Mouse (Mus musculus) heart, adult 18-20 months (tissue): ENCODE measurements around the gene Clic3. TPM values are rescaled to one million over a fixed set of nuclear protein-coding genes. Genes with fewer than 3 reads are reported as not detected.
A peak's percentile ranks its signal among the peaks of the same experiment; 100 is the strongest.

Source experiments
- DNase-seq, 2 experiments: peaks; one replicate each; pipeline ENCODE4 v3.0.0; 2021 to 2022; ENCODE audit warnings: mixed read lengths in 1 of 2
- total RNA-seq, 2 experiments: library from RNA; stranded (reverse); gene quantifications; 2 replicates each; pipeline ENCODE4 v1.2.3; 2021

Clic3 gene
- total RNA-seq, 2 experiments from 2014 or later = 0.82 to 1.7 TPM

DNA sequence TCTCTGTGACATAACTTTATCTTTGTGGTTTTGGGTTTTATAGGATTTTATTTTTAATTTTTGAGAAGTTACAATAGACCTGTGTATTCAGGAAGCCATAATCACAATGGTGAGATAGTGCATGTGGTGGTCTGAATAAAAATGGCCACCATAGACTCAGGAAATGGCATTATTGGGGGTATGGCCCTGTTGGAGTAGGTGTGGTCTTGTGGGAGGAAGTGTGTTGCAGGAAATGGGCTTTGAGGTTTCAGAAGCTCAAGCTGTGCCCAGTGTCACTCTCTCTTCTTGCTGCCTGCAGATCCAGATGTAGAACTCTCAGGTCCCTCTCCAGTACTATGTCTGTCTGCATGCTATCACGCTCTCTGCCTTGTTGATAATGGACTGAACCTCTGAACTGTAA, 23.9 kb downstream of the Clic3 start:
- no peak for DNase-seq

DNA sequence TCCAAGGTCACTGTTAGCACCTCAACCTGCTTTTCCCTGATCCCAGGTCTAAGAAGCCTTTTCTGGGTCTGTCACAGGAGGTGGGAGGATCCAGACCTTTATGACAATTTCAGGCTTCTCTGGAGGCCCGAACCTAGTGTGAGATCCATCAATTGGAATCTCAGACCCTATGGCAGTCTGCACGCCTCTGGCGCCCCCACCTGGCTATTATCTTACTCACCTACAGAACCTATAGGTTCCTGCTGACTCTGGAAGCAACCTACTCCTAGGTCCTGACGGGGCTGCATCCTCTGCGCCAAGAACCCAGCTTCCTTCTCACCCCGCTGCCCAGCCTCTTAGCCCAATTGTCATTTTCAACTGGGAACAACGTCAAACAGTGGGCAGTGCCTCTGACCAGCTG, 26.3 kb downstream of the Clic3 start:
- DNase-seq = peak in 1 of 2 experiments; percentile 64

DNA sequence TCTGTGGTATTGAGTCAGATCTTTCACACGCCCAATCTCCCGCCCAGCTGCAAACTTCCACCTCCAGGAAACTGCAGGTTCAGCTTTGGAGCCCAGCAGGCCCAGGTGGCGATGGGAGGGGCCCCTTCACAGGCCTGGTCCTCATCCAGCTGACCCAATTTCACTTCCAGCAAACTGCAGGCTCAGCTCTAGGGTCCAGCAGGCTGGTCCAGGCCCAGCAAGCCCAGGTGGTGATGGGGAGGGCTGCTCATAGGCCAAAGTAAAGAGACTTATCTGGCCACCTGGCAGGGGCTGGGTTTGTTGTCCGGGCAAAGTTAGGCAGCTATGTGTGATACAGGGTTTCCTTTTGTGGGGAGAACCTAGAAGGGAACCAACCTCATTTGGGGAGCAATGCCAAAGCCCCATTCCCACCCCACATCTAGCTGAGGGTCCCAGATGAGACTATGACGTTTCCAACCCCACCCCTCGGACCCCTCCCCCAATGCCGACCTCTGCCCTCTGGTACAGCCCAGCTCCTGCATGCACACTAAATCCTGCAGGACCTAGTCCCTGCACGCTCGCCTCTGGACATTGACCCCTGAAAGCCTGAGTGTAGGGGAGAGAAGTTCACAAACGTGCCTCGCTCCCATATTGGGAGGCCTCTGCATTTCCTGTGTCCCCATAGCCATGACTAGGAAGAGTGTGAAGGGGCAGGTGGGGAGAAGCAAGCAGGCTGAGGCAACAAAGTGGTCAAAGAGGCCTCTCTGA, 28.4 kb downstream of the Clic3 start:
- no peak for DNase-seq

DNA sequence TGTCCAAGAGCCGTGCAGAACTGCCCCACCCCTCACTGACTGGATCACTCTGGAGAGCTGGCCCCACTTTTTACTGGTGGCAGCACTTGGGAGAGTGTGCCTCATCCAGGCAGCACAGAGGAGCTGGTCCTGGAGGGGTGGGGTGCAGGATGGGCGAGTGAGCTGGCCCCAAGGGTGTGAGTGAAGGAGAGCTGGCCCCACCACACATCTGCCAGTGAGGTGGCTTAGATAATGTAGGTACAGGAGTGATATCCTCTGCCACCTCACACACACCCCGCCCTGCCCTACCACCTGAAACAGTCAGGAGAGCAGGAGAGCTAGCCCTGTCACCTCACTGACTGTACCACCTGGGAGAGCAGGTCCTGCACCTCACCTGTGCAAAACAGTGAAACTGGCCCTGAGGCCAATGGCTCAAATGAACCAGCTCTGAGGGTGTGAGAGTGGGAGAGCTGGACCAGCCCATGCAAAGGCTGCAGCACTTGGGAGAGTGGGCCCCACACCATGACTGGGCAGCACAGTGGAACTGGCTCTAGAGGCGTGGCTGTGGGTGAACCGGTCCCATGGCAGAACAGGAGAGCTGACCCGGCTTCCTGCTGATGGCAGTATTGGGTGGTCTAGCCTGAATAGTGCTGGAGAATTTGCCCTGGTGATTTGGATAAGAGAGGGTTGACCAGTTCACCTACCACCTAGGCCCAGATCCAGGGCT, 31.5 kb downstream of the Clic3 start:
- no peak for DNase-seq

- no peak for DNase-seq
These were observed 32.0 kb downstream of the Clic3 start for GRCm38 (mm10) chr2:25488671-25489068.

- DNase-seq = no peak
These were observed 36.4 kb downstream of the Clic3 start for GRCm38 (mm10) chr2:25492988-25493387.

GRCm38 (mm10) chr2:25493476-25493961, 36.9 kb downstream of the Clic3 start, which contains the start of gene Lcn12:
Gene Lcn12, minus strand, starts transcription at chr2:25493911.
- no peak for DNase-seq

GRCm38 (mm10) chr2:25496462-25496861, 39.8 kb downstream of the Clic3 start:
- no peak for DNase-seq

GRCm38 (mm10) chr2:25497846-25498575, 41.4 kb downstream of the Clic3 start:
- DNase-seq = no peak

DNA sequence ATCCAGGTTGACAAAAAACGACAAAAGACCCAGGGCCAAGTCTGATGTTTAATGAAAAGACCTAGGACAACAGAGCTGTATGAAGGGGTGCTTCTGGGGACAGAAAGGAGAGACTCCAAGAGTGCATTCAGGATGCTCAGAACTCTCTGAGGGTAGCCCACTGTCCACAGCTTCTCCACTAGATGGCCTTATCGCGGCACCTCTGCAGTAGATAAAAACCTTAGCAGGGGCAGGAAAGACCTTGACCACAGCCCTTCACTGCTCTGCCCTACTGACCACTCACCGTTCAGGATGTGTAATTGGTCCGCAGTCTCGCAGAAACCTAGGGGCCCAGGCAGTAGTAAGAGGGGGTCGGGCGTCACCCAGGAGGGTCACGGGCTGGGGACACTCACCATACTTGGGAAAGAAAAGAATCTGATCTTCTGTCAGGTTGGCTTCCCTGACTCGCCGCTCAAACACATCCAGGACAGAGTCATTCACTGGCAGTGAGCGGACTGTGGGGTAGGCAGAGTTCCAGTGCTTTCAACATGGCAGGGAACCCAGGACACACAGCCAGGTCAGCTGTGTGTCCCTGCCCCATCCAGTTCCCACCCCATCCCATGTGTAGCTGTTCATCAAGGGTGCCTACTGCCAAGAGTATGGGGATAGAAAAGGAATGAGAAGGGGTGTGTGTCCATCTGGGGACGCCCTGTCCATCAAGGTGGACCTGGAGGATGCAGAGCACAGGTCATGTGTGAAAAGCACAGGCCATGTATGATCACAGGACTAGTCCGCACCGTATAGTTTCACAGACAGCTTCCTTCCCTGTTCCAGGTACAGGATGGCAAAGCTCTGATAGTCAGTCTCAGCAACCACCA, 42.2 kb downstream of the Clic3 start:
- peak in 1 of 2 experiments; percentile 26 for DNase-seq

GRCm38 (mm10) chr2:25500071-25500575, 43.5 kb downstream of the Clic3 start:
- peak in 1 of 2 experiments; percentile 24 for DNase-seq

DNA sequence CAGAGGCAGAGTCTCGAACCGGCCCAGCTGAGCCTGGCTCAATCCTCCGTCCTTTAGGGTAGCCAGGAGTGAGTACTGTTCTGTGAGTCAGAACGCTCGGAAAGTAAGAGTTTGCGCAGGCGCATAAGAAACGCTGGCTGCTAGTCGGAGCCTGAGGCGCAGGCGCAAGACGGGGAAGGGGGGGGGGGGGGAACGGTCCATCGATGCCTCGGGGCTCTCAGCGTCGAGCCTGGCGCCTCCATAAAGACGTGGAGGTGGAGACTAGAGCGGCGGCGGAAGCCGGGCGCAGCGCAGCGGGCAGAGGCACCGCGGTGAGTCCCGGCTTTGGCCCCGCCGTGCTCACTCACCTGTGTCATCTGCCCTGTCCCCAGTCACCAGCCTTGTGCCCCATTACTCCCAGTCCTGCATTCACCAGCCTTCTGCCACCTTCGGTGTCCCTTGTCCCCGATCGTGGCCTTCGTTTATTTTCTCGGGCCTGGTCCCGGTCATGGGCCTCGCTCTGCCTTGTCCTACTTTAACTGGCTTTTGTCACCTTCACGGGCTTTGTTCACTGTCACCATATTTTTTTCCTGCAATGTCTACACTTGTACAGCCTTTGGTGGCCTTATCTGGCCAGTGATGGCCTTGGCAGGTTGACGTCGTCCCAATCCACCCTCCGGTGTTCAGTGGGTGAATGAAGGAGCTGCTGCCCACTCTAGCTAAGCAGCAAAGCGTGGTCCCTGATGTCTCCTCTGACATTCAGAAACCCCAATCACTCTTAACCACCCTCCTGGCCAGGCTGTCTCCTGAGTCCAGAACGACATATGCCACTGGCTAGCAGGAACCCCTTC, 44.2 kb downstream of the Clic3 start, which contains the start of gene Fbxw5:
Gene Fbxw5, plus strand, starts transcription at position 175 of the 830 bp plus-strand sequence.
- peak; percentile 83 to 93 for DNase-seq

- DNase-seq = no peak
These were observed 45.2 kb downstream of the Clic3 start, which contains the start of gene C8g for GRCm38 (mm10) chr2:25501593-25502486. Gene C8g, minus strand, starts transcription at chr2:25501719.

- no peak for DNase-seq
These were observed 46.1 kb downstream of the Clic3 start for GRCm38 (mm10) chr2:25502726-25503125.

DNA sequence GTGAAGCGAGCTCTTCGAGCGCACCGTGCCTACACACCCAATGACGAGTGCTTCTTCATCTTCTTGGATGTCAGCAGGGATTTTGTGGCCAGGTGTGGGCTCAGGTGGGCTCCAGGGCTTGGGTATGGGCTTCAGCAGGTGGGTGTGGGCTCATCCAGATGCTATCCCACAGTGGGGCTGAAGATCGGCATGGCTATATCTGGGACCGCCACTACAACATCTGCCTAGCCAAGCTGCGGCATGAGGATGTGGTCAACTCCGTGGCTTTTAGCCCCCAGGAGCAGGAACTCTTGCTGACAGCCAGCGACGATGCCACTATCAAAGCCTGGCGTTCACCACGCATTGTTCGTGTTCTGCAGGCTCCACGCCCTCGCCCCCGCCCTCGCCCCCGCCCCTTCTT, 47.9 kb downstream of the Clic3 start:
- DNase-seq = no peak

- DNase-seq = no peak
These were observed 48.4 kb downstream of the Clic3 start for GRCm38 (mm10) chr2:25505000-25505399.

DNA sequence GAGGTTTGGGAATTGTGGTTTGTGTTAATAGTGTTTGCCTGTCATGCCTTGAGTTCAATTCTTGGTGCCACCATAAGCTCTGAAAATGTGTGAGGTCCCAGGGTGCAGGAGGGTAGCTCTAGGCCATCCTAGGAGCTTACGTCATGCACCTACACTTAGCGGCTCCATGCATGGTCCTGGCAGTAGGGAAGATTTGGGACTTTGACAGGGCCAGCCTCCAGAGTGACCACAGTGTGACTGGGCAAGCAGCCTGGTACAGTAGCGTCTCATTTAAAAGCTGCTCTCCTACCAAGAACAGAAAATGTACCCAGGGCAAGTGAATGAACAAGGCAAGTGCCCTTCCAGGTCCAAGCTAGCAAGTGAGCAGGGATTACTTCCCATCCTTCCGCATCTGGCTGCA, 49.2 kb downstream of the Clic3 start:
- DNase-seq = no peak

DNA sequence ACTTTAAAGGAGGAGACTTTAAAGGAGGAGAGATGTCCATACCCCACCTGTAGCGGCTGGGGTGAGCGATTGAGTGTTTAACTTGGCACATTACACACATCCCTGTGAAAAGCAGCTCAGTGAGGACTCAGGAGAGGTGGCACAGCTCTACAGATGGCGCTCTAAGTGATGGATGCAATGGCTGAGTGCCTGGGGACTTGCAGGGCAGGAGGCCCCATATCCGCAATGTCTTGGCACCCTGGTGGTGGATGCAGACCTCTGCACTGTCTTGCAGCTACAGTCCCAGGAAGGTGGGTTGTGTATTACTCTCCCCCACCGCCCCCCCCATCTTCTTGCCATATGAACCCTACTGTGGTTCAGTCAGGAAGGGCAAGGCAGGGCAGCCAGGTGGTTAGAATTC, 50.3 kb downstream of the Clic3 start:
- DNase-seq = no peak
